Mouse (Mus musculus) hindbrain, embryonic 14.5 days (tissue): Measurements from ENCODE around the gene Rtf1. TPM values are rescaled to one million over a fixed set of nuclear protein-coding genes. Genes with fewer than 3 reads are reported as not detected.

Source experiments
- ATAC-seq: fragments of 200-750 bp; cut with Nextera tagmentation; 2 replicates; pipeline ENCODE4 v1.8.0; 2017; ENCODE audit warnings: moderate number of reproducible peaks, mild to moderate bottlenecking, moderate TSS enrichment, moderate library complexity; ENCODE audit not compliant: low FRiP score
- DNase-seq: peaks from one replicate; pipeline ENCODE4 v3.0.0-alpha.2; 2015; ENCODE audit warnings: low spot score
- H3K27ac ChIP-seq: fragments of 300-500 bp; sonication (generic); 2 replicates; pipeline ENCODE4 v1.5.1; 2014; ENCODE audit warnings: mild to moderate bottlenecking, moderate library complexity
- H3K27me3 ChIP-seq: fragments of 300-500 bp; sonication (generic); 2 replicates; pipeline ENCODE4 v1.6.1; 2014; ENCODE audit warnings: mild to moderate bottlenecking, low read length, mixed read lengths; ENCODE audit not compliant: control insufficient read depth, insufficient read depth
- H3K36me3 ChIP-seq: fragments of 300-500 bp; sonication (generic); replicated peaks from 2 replicates; pipeline ENCODE4 v1.6.1; 2014; ENCODE audit not compliant: control insufficient read depth, insufficient read depth
- H3K4me1 ChIP-seq: fragments of 300-500 bp; sonication (generic); replicated peaks from 2 replicates; pipeline ENCODE4 v1.6.1; 2014; ENCODE audit warnings: antibody characterized with exemption, low read length, mixed read lengths; ENCODE audit not compliant: control insufficient read depth, insufficient read depth
- H3K4me2 ChIP-seq: fragments of 300-500 bp; sonication (generic); replicated peaks from 2 replicates; pipeline ENCODE4 v1.6.1; 2014; ENCODE audit warnings: mild to moderate bottlenecking, moderate library complexity
- H3K4me3 ChIP-seq: fragments of 300-500 bp; sonication (generic); replicated peaks from 2 replicates; pipeline ENCODE4 v1.5.1; 2014; ENCODE audit warnings: mild to moderate bottlenecking, low read length
- H3K9ac ChIP-seq: fragments of 300-500 bp; sonication (generic); 2 replicates; pipeline ENCODE4 v1.6.1; 2014
- H3K9me3 ChIP-seq: fragments of 300-500 bp; sonication (generic); 2 replicates; pipeline ENCODE4 v1.6.1; 2016; ENCODE audit warnings: low read length; ENCODE audit not compliant: control insufficient read depth
- WGBS: fragments of 180-500 bp; shearing (Covaris S2); extraction: QIAGEN DNeasy Blood & Tissue Kit; methylation state at CpG from one replicate; pipeline ENCODE4 v1.1.7; 2014; 5-methylcytosine and 5-hydroxymethylcytosine counted together
- polyA plus RNA-seq: library from polyadenylated mRNA; unstranded; fragments of >200 nt; fragmentation: Nextera tagmentation; extraction: Ambion mirVana; gene quantifications from 2 replicates; pipeline ENCODE4 v1.2.1, GENCODE M21; 2014

The Rtf1 gene
- polyA plus RNA-seq, 1 experiment from 2014 or later = 36.2 TPM

GRCm38 (mm10) chr2:119743176-119743807 is 68.4 kb downstream of the Rtf1 start:
- WGBS = 10% methylated on average over 21 of the region's 31 CpGs
- peak overlapping the region; percentile 52 for H3K4me3 ChIP-seq
- H3K9ac ChIP-seq = 0 out of 2 replicates have a peak overlapping the region, but pooled peaks have one; percentile 52
- no peaks in the 10 kb centered on the region for H3K9me3 ChIP-seq
- DNase-seq (no peak), ATAC-seq (no peak)
- no peaks in the 10 kb centered on the region for H3K36me3 ChIP-seq
- peaks cover 51% of the 10 kb centered on the region for H3K27me3 ChIP-seq
- peaks cover 20% of the 10 kb centered on the region for H3K4me1 ChIP-seq
- H3K4me2 ChIP-seq = peak overlapping the region; percentile 96
- no peak overlapping the region for H3K27ac ChIP-seq

DNA sequence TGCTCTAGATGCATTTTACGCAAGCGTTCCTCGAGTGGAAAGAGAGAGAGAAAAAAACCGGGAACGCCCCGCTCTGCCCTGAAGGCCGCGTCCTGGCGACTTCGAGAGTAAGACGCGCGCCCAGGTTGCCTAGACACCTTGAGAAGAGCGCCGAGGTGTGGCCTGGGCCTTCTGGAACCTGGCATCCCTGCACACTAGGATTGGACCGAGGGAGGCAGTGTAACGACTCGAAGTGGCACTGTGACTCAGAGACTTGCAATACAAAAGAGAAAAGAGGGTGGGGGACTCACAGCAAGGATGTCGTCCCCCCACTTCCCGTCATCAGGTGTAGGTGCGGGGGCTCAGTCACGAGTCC is 68.9 kb downstream of the Rtf1 start:
- no peak overlapping the region for H3K9ac ChIP-seq
- peak overlapping the region; percentile 10; the same call in 1 of the 2 replicates for H3K4me3 ChIP-seq
- H3K27me3 ChIP-seq = peaks cover 51% of the 10 kb centered on the region
- no peaks in the 10 kb centered on the region for H3K9me3 ChIP-seq
- DNase-seq (no peak), ATAC-seq (no peak)
- no peak overlapping the region for H3K27ac ChIP-seq
- peaks cover 20% of the 10 kb centered on the region for H3K4me1 ChIP-seq
- H3K36me3 ChIP-seq = no peaks in the 10 kb centered on the region
- 3% methylated on average over 22 of the region's 22 CpGs for WGBS
- peak overlapping the region; percentile 6 for H3K4me2 ChIP-seq

DNA sequence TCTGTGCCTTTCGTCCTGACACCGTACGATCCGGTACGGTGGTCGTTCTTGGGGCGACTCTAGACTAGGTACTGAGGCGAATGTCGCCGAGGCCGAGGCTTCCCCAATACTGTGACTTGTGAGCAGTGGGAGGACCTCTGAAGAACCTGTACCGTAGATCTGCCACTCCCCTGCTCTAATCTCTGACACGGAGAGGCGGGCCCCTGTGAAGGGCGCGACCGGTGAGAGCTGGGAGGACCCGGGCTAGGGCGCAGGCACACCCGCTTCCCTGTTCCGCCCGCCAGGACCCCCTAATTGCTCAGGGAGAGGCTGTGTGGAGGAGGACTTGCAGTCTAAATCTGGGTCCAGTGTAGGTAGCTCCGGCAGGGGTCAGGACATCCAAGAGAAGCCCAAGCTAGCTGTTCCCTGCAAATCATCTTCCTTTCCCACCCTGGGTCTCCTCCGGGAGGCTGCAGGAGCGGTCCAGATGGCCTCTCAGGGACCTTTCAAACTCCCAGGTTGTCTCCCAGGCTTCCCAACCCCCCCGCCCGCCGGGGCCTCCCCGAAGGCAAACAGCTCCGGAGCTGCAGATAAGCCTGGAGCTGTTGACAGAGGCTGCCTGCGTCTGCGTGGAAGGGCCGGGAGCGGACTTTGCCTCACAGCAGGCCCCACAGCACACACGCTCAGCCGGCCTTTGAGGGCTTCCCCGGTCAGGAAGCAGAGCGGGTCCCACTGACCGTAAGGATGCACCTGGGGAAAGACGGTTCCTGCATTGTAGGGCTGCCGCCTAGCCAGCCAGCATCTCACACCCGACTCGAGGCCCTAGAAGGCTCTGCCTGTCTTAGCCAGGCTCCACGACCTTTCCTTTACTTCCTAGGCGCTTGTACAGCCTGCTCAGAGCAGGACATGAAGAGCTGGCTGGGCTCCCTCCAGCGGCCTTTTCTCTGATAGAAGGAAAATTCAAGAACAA is 69.6 kb downstream of the Rtf1 start:
- Histone ChIP-seq H3K4me2 (peak overlapping the region; percentile 6), H3K27me3 (peaks cover 51% of the 10 kb centered on the region), H3K4me3 (peak overlapping the region; percentile 10; the same call in 1 of the 2 replicates), H3K9ac (no peak overlapping the region), H3K36me3 (no peaks in the 10 kb centered on the region), H3K4me1 (peaks cover 20% of the 10 kb centered on the region), H3K9me3 (no peaks in the 10 kb centered on the region), H3K27ac (no peak overlapping the region)
- WGBS = 4% methylated on average over 46 of the region's 46 CpGs
- ATAC-seq (no peak), DNase-seq (no peak)

- Histone ChIP-seq H3K27me3 (peaks cover 55% of the 10 kb centered on the region), H3K4me3 (no peak overlapping the region)
Measured at GRCm38 (mm10) chr2:119745281-119745680, 70.4 kb downstream of the Rtf1 start.

GRCm38 (mm10) chr2:119747554-119747953 is 72.7 kb downstream of the Rtf1 start:
- H3K9me3 ChIP-seq = no peaks in the 10 kb centered on the region
- H3K4me3 ChIP-seq = no peak overlapping the region
- ATAC-seq = no peak
- H3K27me3 ChIP-seq = peaks cover 48% of the 10 kb centered on the region
- H3K9ac ChIP-seq = no peak overlapping the region
- H3K4me2 ChIP-seq = no peak overlapping the region
- no peak for DNase-seq
- no peaks in the 10 kb centered on the region for H3K36me3 ChIP-seq
- H3K4me1 ChIP-seq = peaks cover 15% of the 10 kb centered on the region
- H3K27ac ChIP-seq = no peak overlapping the region
- WGBS = 79% methylated on average over 7 of the region's 7 CpGs

More at GRCm38 (mm10) chr2:119745281-119745680, 70.4 kb downstream of the Rtf1 start:
- DNase-seq (no peak), ATAC-seq (no peak)
- H3K36me3 ChIP-seq = no peaks in the 10 kb centered on the region
- H3K9ac ChIP-seq = no peak overlapping the region
- no peak overlapping the region for H3K27ac ChIP-seq
- 18% methylated on average over 1 of the region's 1 CpGs for WGBS
- H3K9me3 ChIP-seq = no peaks in the 10 kb centered on the region
- H3K4me1 ChIP-seq = peaks cover 20% of the 10 kb centered on the region
- H3K4me2 ChIP-seq = no peak overlapping the region

- DNase-seq = no peak
- no peak for ATAC-seq
- peaks cover 1% of the 10 kb centered on the region; the same call in 1 of the 2 replicates for H3K4me1 ChIP-seq
- no peaks in the 10 kb centered on the region for H3K36me3 ChIP-seq
- no peak overlapping the region for H3K9ac ChIP-seq
- H3K27ac ChIP-seq = no peak overlapping the region
- peaks cover 34% of the 10 kb centered on the region for H3K27me3 ChIP-seq
- 79% methylated on average over 13 of the region's 13 CpGs for WGBS
- H3K4me2 ChIP-seq = no peak overlapping the region
- no peaks in the 10 kb centered on the region for H3K9me3 ChIP-seq
- no peak overlapping the region for H3K4me3 ChIP-seq
Measured at GRCm38 (mm10) chr2:119749260-119749659, 74.4 kb downstream of the Rtf1 start.

- peaks cover 61% of the 10 kb centered on the region for H3K27me3 ChIP-seq
- ATAC-seq (no peak; the same call in none of the 2 replicates), DNase-seq (no peak)
Measured at GRCm38 (mm10) chr2:119757601-119758100, 82.8 kb downstream of the Rtf1 start.

GRCm38 (mm10) chr2:119758101-119758843 is 83.4 kb downstream of the Rtf1 start:
- Histone ChIP-seq H3K4me2 (peak overlapping the region; percentile 97), H3K4me3 (peak overlapping the region; percentile 58), H3K27ac (no peak overlapping the region), H3K27me3 (peaks cover 61% of the 10 kb centered on the region), H3K36me3 (no peaks in the 10 kb centered on the region), H3K4me1 (0 out of 2 replicates have a peak, but pooled peaks cover 10% of the 10 kb centered on the region), H3K9me3 (no peaks in the 10 kb centered on the region), H3K9ac (peak overlapping the region; percentile 51)
- under 1% methylated on average over 65 of the region's 77 CpGs for WGBS
- ATAC-seq (peak; percentile 65), DNase-seq (no peak)

More at GRCm38 (mm10) chr2:119757601-119758100, 82.8 kb downstream of the Rtf1 start:
- Histone ChIP-seq H3K4me3 (peak overlapping the region; percentile 58), H3K4me1 (0 out of 2 replicates have a peak, but pooled peaks cover 10% of the 10 kb centered on the region), H3K9ac (peak overlapping the region; percentile 51), H3K27ac (no peak overlapping the region), H3K4me2 (peak overlapping the region; percentile 97), H3K36me3 (no peaks in the 10 kb centered on the region), H3K9me3 (no peaks in the 10 kb centered on the region)
- WGBS = 2% methylated on average over 29 of the region's 31 CpGs
